Mouse (Mus musculus): Measurements from ENCODE around the gene Galk2.

- TF ChIP-seq CTCF (IDR thresholded peaks at IDR 0.05; ENCODE audit: low read depth) (no peak), EP300 (IDR thresholded peaks at IDR 0.05; ENCODE audit: low read depth) (no peak)
Observed at GRCm38 (mm10) chr2:126002291-126002690, 143.4 kb downstream of the Galk2 start.

All from liver, postnatal 0 days (tissue).